Mouse (Mus musculus): ENCODE measurements around the gene B430306N03Rik. TPM values are rescaled to one million over a fixed set of nuclear protein-coding genes. Genes with fewer than 3 reads are reported as not detected.
A peak's percentile ranks its signal among the peaks of the same experiment; 100 is the strongest.
"Not testable (repeated sequence)": the region's sequence is repeated elsewhere in the genome, so short reads cannot be mapped to it uniquely, and the experiment has no call there.

The B430306N03Rik gene
- polyA plus RNA-seq, 2 experiments from 2014 or later: 0.60 to 1.2 TPM

DNA sequence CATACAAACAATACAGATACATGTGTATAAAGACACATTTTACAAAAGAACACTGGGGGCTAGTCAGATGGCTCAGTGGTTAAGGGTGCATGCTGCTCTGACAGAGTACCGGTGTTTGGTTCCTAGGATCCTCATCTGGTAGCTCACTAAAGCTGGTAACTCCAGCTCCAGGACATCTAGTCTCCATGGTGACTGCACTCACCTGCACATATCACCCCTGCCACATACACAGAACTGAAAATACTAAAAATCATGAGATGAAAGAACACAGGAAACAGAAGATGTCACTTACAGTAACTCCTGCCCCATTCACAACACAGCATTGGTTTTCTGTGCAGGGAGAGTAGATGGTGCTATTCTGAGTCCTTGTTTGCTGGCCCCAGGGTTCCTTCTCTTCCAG, 2.7 kb downstream of the B430306N03Rik start:
- peak; percentile 63 for ATAC-seq

DNA sequence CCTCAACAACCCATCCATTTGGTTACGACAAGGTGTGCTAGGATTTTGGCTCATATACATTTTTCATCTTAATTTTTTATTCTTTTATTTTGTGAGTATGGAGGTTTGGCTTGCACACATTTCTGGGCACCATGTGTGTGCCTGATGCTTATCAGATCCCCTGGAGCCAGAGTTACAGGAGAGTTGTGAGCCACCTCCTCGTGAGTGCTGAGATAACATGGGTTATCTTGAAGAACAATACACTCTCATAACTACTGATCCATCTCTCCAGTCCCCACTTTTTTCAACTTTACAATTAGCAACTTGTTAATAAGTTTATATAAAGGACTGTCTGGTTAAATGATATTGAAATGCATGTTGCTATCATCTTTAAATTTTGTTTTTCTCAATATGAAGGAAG, 5.3 kb downstream of the B430306N03Rik start:
- ATAC-seq: no peak

DNA sequence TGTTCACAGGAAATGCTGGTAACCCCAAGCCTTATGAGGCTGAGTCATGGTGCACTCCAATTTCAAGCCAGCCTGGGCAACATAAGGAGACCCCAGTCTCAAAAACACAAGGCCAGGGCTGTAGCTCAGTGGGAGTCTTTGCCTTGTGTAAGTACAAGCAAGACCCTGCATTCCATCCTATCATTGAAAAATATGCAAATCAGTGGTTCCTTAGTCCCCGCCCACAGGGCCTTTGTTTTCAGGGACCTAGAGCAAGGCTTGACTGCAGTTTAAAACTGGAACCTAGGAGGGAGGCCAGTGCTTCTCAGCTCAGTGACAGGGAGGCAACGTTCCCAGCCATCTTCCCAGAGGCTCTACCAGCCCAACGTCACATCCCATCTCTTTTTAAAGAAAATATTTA, 7.3 kb downstream of the B430306N03Rik start:
- ATAC-seq: no peak

DNA sequence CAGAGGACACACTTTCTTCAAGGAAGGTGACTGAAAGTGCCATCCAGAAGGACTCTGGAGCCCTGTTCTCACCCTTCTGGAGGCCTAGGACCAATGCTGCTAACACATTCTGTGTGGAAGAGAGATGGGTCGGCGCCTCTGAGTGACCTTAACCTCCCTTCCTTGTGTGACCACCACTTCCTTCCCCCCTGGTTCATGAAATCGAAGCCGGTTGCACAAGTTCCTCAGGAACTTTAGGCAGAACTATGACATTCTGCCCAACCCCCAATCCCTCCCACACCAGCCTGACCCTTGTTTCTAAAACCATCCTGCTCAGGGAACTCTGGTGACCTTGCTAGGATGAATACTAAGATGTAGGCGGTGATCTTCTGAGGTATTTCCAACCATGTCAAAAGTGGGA, 8.3 kb downstream of the B430306N03Rik start:
- no peak for ATAC-seq

DNA sequence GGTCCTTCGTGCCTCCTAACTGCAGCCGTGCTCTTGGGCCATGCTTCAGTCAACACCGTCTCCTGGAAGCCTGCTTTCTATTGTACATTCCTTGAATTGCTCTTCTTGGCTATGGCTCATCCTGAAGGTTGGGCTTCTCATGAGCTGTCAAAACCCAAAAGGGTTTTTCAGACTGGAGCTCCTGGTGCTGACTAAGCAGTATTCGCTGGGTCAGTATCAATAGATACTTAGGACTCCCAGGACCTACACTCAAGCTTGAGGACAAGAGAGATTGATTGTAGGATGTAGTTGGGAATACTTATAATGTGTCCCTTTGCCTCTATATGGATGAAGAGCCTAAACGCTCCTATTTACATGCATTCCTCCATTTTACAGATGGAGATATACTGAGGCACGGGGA, 9.2 kb downstream of the B430306N03Rik start:
- ATAC-seq: no peak

DNA sequence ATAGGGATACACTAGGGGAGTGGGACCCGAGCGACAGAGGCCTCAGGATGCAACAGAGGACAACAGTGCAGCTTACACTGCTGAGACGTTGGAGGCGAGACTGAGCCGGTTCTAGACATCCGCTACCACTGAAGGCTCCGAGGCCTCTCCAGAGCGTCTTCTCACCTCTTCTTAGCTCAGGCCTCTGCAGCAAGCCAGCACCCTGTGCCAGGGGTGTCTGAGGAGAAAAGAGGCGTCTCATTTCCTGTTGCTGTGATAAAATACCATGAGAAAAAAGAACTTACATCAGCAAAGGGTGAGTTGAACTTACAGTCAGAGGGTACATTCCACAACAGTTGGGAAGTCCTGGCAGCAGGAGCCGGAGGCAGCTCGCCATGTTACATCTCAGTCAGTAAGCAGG, 9.7 kb downstream of the B430306N03Rik start:
- ATAC-seq: peak; percentile 46

DNA sequence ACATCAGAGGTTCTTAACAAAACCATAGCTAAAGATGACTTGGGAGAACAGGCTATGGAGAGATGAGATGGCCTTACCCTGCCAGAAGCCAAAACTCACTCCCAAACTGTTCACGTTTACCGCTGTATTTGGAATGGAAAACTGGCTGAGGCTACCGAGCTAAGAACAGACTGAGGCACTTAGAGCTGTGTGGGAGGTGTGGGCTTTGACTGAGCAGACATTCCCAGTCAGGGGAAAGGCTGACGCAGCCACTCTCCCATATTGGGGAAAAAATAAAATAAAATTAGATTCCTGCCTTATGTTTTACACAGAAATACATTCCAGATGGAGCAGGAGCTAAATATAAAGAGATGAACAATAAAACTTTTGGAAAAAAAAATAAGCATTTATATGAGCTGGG, 10.7 kb downstream of the B430306N03Rik start:
- no peak for ATAC-seq

DNA sequence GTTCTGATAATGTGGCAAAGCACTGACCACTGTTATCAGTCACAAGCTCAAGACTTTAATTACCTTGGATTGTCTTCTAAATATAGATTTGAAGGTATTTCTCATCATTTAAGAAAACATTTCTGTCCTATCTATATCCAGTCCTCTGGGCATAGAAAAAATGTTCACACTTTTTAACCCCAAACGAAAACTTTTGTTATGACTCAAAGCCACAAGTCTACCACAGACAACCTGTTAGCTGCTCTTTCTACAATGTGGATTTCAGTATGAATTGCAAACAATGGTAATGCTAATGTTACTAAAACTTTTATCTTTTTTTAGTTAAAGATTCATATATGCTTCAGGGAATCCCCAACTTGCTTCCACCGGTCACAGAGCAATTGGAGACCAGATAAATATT, 16.6 kb downstream of the B430306N03Rik start:
- ATAC-seq: peak; percentile 63

DNA sequence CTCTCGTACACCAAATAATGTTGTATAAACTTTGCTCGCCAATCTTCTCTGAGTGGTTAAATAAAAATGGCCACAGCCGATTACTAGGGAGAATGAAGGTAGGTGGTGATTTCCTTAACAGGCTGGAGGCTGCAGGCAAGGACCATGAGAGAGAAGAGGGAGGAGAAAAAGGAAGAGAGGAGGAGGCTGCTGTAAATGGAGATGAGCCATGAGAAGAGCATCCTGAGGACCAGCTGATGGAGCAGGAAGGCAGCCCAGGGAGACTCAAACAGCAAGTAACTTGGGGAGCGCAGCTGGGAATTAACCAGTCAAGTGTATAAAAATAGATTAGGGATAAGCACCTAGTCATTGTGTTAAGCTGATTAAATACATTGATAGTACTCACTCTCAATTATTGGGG, 18.2 kb downstream of the B430306N03Rik start:
- no peak for ATAC-seq

DNA sequence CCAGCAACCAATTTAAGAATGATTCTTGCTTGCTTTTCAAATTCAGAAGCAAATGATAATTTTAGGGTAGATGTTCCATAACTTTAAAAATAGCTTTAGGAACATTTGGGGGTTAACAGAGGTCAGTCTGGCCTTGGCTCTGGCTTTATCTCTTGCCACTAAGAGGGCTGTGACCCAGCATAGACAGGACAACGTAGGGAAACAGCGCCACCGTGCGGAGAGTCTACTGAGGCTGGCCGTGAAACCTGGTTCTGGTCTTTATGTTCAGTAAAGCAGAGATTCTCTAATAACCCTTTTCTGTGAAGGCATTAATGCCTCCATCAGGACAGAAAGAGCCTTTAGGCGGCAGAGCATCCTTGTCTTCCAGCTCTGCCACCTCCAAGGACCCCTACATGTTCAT, 20.9 kb downstream of the B430306N03Rik start:
- ATAC-seq: no peak

DNA sequence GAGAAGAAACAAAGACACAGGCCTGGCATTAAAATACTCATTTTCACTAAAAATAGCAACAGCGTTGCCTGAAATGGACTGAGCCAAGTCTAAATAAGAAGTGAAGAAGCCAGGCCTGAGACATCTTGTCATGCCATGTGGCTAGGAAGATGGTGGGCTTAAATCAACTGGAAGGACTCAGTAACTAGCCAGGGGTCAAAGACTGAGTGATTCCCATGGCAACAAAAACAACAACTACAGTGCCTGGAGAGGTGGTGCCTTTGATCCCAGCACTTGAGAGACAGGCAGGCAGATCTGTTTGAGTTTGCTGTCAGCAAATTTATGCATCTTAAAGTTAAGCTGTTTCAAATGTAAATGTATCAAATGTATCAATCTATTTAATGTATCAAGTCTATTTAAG, 24.3 kb downstream of the B430306N03Rik start:
- ATAC-seq: no peak

DNA sequence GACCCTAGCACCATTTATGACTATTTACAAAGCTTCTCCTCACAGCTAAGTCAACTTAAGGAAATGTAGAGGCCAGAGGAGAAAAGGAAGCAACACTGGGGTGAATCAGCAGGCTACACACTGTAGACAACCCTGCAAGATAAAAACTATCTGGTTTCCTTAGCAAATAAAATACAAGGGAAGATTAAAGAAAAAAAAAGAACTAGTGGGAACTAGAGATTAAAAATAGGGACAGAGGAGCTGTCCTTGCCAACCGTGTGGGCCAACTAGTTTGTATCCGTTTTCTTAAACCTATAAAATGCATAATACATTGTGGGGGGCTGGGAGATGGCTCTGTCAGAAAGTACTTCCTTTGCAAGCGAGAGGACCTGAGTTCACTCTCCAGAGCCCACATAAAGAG, 26.0 kb downstream of the B430306N03Rik start:
- ATAC-seq: no peak

DNA sequence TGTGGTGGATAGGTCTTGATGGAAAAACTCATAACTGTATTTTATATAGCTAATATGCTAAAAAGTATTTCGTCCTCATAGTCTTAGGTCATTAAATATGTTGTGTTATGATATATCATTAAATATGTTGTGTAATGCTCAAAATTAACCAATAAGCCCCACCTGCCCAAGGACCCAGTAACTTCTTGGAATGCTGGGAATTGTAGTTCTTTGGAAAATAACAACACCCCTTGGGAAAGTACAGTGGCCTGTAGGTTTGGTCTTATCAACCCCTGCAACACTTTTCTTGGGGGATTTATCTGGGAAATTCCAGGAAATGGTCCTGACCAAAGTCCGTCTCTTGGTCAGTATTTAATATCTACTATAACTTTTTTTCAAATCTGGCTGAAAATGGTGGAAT, 27.1 kb downstream of the B430306N03Rik start:
- ATAC-seq: no peak

DNA sequence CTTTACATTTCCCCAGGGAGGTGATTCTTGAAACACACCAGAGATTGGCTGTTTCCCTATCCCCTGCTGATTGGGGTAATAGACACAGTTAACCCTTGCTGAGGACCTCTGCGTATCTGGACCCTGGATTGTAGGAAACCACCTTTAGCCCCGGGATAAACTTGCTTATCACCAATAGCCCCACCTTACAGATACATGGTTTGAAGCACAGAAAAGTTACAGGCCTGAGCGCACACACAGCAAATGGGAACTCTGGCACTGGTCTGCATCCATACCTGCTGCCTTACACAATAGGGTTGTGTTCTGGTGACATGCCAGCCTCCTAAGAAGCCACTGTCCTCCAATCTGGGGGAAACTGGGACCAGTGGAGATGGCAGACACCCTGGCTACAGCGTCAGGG, 29.9 kb downstream of the B430306N03Rik start:
- no peak for ATAC-seq

DNA sequence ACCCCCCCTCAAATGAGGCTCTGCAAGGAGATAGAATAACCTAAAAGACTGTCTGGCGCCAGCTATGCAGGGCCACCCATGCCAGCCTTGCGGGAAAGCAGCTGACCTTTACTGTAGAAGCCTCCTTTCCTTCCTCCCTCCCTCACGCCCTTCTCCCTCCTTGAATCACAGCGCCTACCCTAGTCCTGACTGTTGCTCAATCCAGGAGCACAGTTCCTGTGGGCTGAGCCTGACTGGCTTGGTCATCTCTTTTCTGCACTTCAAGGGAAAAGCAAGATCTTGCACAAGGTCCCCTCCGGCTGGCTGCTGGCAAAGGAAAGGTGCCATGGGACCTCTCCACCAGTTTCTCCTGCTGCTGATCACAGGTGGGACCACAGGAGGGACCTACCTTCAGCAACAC, 30.3 kb downstream of the B430306N03Rik start, which contains the start of gene Trem2:
Gene Trem2, plus strand, starts transcription at position 171 of the 400 bp plus-strand sequence.
- no peak for ATAC-seq

DNA sequence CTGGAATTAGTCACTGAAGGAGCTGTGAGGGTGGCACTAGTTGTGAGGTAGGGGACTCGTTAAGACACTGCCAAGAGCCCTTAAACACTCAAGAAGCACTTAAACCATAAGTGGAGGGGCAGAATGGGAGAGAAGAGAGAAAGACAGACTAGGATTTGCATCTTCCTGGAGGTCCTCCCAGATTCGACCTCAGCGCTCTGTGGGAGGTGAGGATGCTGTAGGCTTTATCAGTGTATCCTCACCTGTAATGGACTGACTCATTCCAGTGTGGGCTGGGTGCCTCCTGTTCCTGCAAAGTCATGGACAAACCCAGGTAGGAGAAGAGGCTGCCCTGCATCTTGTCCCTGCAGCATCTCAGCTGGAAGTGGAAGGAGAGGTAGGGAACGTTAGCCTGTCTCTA, 30.9 kb downstream of the B430306N03Rik start:
- no peak for ATAC-seq

DNA sequence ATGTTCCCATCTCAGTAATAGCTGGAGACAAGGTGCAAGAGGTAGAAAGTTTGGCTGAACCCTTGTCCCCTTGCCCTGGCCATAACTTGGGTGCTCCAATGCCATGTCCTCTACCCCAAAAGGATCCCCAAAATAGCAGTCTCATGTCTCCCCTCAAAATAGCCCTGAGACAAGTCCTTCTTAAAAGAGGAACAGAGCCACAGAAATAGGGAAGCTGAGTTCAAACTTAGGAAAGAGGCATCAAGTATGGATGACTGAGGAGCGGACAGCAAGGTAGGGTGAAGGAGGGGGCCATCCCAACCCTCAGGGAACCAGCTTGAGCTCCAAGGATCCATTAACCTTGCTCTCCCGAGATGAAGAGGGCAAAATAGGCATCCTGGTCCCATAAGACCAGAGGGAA, 31.3 kb downstream of the B430306N03Rik start:
- no peak for ATAC-seq

DNA sequence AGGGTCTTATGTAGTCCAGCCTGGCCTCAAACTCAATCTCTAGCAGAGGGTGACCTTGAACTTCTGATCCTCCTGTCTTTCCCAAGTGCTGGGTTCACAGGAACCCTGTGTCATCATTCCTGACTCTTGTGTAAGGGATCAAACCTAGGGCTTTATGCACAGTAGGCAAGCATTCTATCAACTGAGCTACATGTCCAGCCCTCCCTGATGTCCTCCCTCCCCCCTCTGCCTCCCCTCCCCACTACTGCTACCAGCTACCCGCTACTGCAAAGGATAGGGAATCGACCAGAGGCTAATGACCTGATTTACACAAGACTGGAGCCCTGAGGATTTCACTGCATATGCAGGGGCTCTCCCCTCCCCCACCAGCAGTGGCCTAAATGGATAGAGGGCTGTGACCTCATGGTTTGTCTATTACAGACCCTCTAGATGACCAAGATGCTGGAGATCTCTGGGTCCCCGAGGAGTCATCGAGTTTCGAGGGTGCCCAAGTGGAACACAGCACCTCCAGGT, 34.8 kb downstream of the B430306N03Rik start:
- ATAC-seq: no peak

DNA sequence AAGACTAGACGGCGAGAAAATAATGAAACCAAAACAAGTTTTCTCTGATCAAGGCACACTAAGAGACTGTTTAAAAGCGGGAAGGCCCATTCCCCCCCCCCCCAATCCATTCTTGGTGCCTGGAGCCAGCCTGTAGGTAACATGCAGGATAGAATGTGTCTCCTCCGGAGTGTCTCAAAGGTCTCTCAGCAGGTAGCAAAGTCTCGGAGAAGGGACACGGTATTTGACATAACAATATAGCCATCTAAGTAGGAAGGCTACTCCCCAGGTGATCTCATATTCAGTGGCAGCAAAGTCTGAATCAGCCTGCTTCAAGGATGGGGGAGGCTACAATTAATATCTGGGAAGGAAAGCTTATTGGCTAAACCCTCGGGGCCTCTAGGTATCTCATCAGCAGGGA, 37.0 kb downstream of the B430306N03Rik start:
- ATAC-seq: not testable (repeated sequence)

DNA sequence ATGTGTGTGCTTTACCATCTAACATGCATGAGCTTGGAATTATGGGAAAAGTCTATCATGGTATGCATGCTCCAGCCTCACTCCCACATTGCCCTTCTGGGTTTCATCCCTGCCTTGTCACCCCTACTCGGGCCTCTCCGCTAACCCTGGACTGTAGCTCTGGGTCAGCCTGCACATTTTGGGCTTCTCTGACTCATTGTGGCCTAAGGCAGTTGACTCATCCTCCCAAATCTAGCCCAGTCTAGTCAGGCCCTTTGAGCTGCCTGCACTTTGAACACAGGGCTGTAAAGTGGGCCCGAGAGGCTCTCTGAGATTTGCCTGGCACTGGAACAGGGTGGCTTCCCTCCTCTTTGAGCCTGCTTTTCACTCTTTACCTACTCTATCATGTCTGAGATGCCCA, 39.9 kb downstream of the B430306N03Rik start:
- no peak for ATAC-seq

DNA sequence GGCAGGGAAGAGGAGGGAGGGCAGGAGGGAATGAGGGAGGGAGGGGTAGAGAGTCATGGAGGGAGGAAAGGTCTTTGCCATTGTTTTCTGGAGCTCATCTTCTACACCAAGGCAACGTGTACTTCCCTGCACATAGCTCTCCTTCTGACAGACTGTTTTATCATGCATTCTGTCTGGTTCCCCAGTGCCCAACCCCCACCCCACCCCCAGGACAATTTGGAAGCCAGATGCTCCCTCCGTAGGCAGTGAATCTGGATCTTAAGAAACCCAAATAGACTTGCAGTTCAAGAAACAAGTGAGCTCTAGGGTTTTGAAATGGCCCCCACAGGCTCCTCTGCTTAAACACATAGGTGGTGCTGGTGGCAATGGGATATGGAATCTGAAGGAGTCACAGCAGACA, 42.0 kb downstream of the B430306N03Rik start:
- no peak for ATAC-seq

DNA sequence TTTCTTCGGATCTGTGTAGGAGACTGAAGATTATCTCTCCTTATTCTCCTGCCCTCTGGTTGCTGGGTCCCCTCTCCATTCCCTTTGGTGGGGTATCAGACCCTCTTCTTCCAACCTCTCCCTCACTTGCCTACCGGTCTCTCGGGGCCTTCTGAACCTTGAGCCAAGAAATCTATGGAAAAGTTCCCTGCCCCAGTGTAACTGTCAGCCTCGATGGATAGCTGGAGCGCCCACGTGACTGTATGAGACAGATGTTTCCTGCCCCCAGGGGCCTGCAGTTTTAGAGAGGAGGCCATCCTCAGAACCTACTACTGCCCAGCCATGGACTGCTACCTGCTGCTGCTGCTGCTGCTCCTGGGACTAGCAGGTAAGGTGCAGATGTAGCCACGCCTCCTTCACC, 43.7 kb downstream of the B430306N03Rik start, which contains the start of gene Treml1:
Gene Treml1, plus strand, starts transcription at position 301 of the 400 bp plus-strand sequence.
- ATAC-seq: no peak

DNA sequence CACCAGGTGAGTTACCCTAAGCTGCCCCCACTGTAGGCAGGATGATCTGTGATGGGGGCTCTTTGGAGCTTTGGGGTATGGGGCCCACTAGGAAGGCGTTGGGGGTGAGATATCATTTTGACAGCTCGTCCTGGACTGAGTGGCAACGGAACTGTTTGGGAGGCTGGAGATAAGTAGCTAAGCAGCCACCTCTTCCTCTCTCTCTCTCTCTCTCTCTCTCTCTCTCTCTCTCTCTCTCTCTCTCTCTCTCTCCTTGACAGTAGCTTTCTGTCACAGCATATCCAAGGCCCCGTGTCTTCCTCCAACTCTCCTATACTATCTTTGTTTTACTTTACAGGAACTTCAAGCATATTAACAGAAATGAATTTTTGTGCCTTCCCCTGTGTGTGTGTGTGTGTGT, 44.5 kb downstream of the B430306N03Rik start:
- ATAC-seq: no peak

DNA sequence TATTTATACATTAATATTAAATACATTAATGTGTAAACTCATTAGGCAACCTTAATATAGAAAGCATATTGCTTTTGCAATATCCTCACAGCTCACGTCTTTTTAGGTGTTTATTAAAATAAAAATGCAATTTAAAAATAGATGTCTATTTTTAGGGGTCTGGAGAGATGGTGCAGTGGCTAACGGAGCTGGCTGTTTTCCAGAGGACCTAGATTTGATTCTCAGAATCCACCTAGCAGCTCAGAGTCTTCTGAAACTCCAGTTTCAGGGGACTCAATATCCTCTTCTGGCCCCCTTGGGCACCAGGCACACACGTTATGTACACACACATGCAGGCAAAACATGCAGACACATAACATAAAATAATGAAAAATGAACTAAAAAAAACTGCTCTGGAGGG, 46.4 kb downstream of the B430306N03Rik start:
- no peak for ATAC-seq

DNA sequence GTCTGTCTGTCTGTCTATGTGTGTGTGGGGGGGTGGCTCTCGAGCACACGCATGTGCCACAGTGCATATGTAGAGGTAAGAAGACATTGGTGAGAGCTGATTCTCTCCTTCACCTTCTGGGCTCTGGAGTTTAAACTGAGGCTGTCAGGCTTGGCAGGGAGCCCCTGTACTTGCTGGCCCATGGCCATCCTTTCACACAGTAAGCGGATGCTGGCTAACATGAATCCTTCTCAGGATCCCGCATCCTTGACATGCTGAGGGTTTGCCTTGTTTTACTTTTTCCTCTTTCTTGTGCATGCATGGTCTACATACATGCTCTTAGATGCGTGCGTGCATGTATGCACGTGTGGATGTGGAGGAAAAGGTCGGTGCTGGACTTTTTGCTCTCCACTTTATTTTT, 47.0 kb downstream of the B430306N03Rik start:
- ATAC-seq: no peak

Measured in activated CD4-positive, CD25-positive, alpha-beta regulatory T cell, adult 4 months (primary cell).